Mouse (Mus musculus) limb, embryonic 14.5 days (tissue): ENCODE measurements around the gene Klhdc7a. TPM values are rescaled to one million over a fixed set of nuclear protein-coding genes. Genes with fewer than 3 reads are reported as not detected.
"Not testable (repeated sequence)": the region's sequence is repeated elsewhere in the genome, so short reads cannot be mapped to it uniquely, and the experiment has no call there.

ENCODE experiments used
- ATAC-seq: fragments of 200-750 bp; cut with Nextera tagmentation; 2 replicates; pipeline ENCODE4 v1.8.0; 2017; ENCODE audit warnings: low read depth, moderate number of reproducible peaks, moderate TSS enrichment; ENCODE audit not compliant: low FRiP score
- DNase-seq: peaks from one replicate; pipeline ENCODE4 v3.0.0-alpha.2; 2015; ENCODE audit warnings: low spot score
- H3K27ac ChIP-seq: fragments of 300-500 bp; sonication (generic); replicated peaks from 2 replicates; pipeline ENCODE4 v1.5.1; 2014; ENCODE audit warnings: low read depth, mild to moderate bottlenecking, low read length, moderate library complexity, mixed read lengths
- H3K27me3 ChIP-seq: fragments of 300-500 bp; sonication (generic); 2 replicates; pipeline ENCODE4 v1.6.1; 2014; ENCODE audit warnings: low read length, mixed read lengths; ENCODE audit not compliant: control insufficient read depth, insufficient read depth
- H3K36me3 ChIP-seq: fragments of 300-500 bp; sonication (generic); 2 replicates; pipeline ENCODE4 v1.6.1; 2014; ENCODE audit warnings: mild to moderate bottlenecking, low read length, moderate library complexity, mixed read lengths; ENCODE audit not compliant: control insufficient read depth, insufficient read depth
- H3K4me1 ChIP-seq: fragments of 300-500 bp; sonication (generic); 2 replicates; pipeline ENCODE4 v1.6.1; 2014; ENCODE audit warnings: antibody characterized with exemption, low read length, mixed read lengths; ENCODE audit not compliant: control insufficient read depth, insufficient read depth
- H3K4me2 ChIP-seq: fragments of 300-500 bp; sonication (generic); replicated peaks from 2 replicates; pipeline ENCODE4 v1.6.1; 2014; ENCODE audit warnings: low read depth, mild to moderate bottlenecking, low read length, moderate library complexity; ENCODE audit not compliant: severe bottlenecking
- H3K4me3 ChIP-seq: fragments of 300-500 bp; sonication (generic); replicated peaks from 2 replicates; pipeline ENCODE4 v1.5.1; 2014; ENCODE audit warnings: low read length
- H3K9ac ChIP-seq: fragments of 300-500 bp; sonication (generic); 2 replicates; pipeline ENCODE4 v1.6.1; 2014; ENCODE audit warnings: mild to moderate bottlenecking, low read depth, low read length, moderate library complexity; ENCODE audit not compliant: severe bottlenecking
- H3K9me3 ChIP-seq: fragments of 300-500 bp; sonication (generic); 2 replicates; pipeline ENCODE4 v1.6.1; 2016; ENCODE audit warnings: low read length; ENCODE audit not compliant: control insufficient read depth
- POLR2A ChIP-seq: fragments of 200-500 bp; IDR thresholded peaks from 2 replicates; pipeline ENCODE4 v1.8.0; 2012; ENCODE audit warnings: inconsistent platforms, mild to moderate bottlenecking, moderate library complexity, borderline replicate concordance; ENCODE audit not compliant: insufficient read depth, insufficient read length; ENCODE audit errors: extremely low read depth
- WGBS: fragments of 180-500 bp; shearing (Covaris S2); extraction: QIAGEN DNeasy Blood & Tissue Kit; methylation state at CpG from one replicate; pipeline ENCODE4 v1.1.7; 2014; 5-methylcytosine and 5-hydroxymethylcytosine counted together
- polyA plus RNA-seq, 2 experiments: library from polyadenylated mRNA; depleted of rRNA in 1 of 2; stranded (reverse) in 1 of 2; unstranded in 1 of 2; fragments of >200 nt; fragmentation: Nextera tagmentation in 1 of 2; extraction: Ambion mirVana in 1 of 2; gene quantifications; 2 replicates each; pipeline versions ENCODE4 v1.2.1 to v1.2.3; 2012 to 2014

Klhdc7a gene
- polyA plus RNA-seq, 2 experiments: 0.04 TPM

DNA sequence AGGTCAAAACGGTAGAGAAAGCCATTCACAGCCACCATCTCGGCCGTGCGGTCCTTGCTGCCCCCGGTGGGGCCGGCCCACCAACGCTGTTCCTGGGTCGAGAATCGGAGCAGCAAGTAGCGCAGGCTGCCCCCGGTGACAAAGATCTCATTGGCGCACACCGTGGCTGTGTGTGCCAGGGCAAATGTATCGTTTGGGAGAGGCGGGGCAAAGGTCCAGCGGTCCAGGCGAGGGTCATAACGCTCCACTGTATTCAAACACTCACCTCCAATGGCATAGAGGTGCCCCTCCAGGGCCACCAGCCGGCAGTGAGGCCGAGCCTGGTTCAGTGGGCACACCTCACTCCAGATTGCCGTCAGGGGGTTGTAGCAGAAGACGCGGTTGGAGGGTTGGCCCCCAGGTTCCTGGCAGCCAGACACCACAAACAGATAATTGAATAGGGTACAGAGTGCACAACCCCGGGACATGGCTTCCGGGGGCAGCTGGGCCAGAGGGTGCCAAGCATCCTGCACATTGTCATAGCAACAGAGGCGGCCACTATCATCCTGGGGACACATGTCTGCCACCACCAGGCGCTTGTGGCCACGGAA, 2.1 kb downstream of the Klhdc7a start:
- Histone ChIP-seq H3K9me3 (no peaks in the 10 kb centered on the region), H3K9ac (no peak overlapping the region), H3K27me3 (no peaks in the 10 kb centered on the region), H3K4me2 (no peak overlapping the region), H3K36me3 (no peaks in the 10 kb centered on the region), H3K4me3 (no peak overlapping the region), H3K27ac (no peak overlapping the region), H3K4me1 (peaks cover 4% of the 10 kb centered on the region)
- ATAC-seq (no peak), DNase-seq (no peak)
- WGBS: 93% methylated on average over 26 of the region's 28 CpGs
- no peak for TF ChIP-seq POLR2A

DNA sequence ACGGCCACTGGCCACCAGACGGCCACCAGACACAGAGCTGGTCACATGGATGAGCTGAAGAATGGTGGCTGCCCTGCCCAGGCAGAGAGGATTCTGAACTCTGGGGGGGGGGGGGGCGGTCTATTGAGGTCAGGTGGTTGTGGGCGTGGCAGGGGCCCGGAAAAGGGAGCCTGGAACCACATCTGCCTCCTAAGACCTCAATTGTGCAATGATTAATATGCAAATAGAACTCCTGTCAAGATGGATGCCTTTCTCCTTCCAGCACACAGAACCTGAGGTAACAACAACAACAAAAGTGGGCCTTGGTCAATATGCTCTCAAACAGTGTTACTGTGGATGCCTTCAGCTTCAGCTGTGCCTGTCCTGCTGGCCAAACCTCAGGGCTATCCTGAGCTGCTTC, 3.4 kb downstream of the Klhdc7a start:
- H3K27me3 ChIP-seq: no peaks in the 10 kb centered on the region
- H3K9me3 ChIP-seq: no peaks in the 10 kb centered on the region
- TF ChIP-seq POLR2A: no peak
- WGBS: 74% methylated on average over 2 of the region's 5 CpGs
- H3K9ac ChIP-seq: no peak overlapping the region
- no peak for DNase-seq
- H3K4me3 ChIP-seq: no peak overlapping the region
- H3K4me1 ChIP-seq: peaks cover 4% of the 10 kb centered on the region
- no peak for ATAC-seq
- no peak overlapping the region for H3K4me2 ChIP-seq
- no peak overlapping the region for H3K27ac ChIP-seq
- no peaks in the 10 kb centered on the region for H3K36me3 ChIP-seq

DNA sequence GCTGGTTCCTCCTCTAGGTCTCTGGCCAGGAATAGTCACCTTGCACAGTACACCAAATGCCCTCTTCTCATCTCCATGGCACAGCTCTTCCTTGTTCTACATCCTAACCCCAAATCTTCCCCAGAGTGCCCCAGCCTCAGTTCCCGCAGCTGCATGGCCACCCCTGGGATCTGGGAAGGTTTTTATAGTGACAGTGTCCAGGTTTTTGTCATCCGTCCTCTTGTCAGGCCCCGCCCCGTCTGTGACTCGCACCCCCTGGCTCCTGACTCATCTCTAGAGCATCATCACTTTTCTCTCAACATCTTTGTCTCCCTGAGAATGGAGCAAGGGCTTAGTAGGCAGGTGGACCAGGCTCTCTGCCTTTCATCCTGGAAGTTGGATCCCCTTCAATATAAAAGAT, 3.9 kb downstream of the Klhdc7a start:
- WGBS: 86% methylated on average over 5 of the region's 5 CpGs
- no peak overlapping the region for H3K4me3 ChIP-seq
- no peak for TF ChIP-seq POLR2A
- H3K27ac ChIP-seq: no peak overlapping the region
- peaks cover 4% of the 10 kb centered on the region for H3K4me1 ChIP-seq
- DNase-seq (no peak), ATAC-seq (no peak)
- no peaks in the 10 kb centered on the region for H3K27me3 ChIP-seq
- no peaks in the 10 kb centered on the region for H3K9me3 ChIP-seq
- no peak overlapping the region for H3K4me2 ChIP-seq
- no peaks in the 10 kb centered on the region for H3K36me3 ChIP-seq
- H3K9ac ChIP-seq: no peak overlapping the region

DNA sequence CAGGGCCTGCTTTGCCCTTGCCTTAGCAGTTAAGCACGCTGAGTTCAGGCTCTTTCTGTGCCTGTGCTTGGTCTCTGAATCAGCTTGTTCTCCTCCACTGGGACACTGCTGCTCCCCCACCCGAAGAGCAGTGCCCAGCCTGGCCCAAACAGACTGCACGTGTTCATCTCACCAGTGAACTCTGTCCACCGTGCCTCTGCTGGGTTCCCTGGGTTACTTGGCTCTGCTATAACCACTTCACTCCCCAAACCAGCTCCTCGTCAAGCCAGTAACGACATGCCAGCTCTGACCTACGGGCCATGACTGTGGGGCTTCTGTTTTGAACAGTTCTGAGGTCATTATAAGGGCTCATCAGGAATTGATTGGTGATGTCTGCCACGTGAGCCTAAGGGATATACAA, 4.8 kb downstream of the Klhdc7a start:
- peaks cover 4% of the 10 kb centered on the region for H3K4me1 ChIP-seq
- no peak for DNase-seq
- no peak overlapping the region for H3K4me2 ChIP-seq
- H3K9ac ChIP-seq: no peak overlapping the region
- H3K36me3 ChIP-seq: no peaks in the 10 kb centered on the region
- TF ChIP-seq POLR2A: no peak
- ATAC-seq: no peak
- H3K27ac ChIP-seq: no peak overlapping the region
- no peaks in the 10 kb centered on the region for H3K27me3 ChIP-seq
- H3K9me3 ChIP-seq: no peaks in the 10 kb centered on the region
- H3K4me3 ChIP-seq: no peak overlapping the region
- WGBS: 49% methylated on average over 8 of the region's 8 CpGs

DNA sequence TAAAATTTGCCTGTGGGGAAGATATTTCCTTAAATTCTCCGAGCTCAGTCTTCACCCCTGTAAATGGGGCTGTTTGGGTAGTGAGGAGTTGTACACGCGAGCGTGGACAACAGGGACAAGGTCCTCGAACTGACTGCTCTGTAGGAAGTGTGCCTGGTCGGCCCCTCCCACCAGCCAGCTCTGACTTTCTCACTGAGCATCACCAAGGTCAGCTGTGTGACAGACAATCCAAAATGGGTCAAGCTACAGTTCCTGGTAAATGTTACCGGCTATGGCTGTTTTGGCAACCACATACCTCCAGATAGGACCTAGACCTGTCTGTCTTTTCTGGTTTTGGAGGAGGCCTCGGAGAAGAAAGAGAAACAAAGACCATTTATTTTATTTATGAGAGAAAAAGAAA, 6.0 kb downstream of the Klhdc7a start:
- DNase-seq (no peak), ATAC-seq (no peak)
- H3K27ac ChIP-seq: no peak overlapping the region
- H3K36me3 ChIP-seq: no peaks in the 10 kb centered on the region
- no peak overlapping the region for H3K4me2 ChIP-seq
- no peaks in the 10 kb centered on the region for H3K9me3 ChIP-seq
- H3K9ac ChIP-seq: no peak overlapping the region
- no peaks in the 10 kb centered on the region for H3K27me3 ChIP-seq
- 93% methylated on average over 8 of the region's 8 CpGs for WGBS
- H3K4me1 ChIP-seq: no peaks in the 10 kb centered on the region
- no peak overlapping the region for H3K4me3 ChIP-seq
- TF ChIP-seq POLR2A: no peak

DNA sequence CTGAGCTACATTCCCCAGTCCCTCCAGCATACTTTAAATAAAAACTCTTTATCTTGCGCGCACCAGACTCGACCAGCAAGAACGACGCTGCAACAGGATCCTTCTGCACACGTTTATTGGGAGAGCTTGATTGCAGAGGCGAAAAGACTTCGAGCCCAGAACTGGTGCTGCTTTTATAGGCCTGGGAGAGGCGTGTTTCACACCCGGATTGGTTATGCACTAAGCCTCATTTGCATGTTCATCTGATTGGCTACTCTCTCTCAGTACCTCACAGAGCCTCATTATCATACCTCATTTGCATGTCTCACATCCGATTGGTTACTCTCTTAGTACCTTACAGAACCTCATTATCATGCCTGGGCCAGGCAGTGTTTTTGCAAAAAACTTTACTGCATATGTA, 6.5 kb downstream of the Klhdc7a start:
- 87% methylated on average over 11 of the region's 11 CpGs for WGBS

More for the DNA sequence above, 6.5 kb downstream of the Klhdc7a start:
- not testable (repeated sequence) for H3K4me1 ChIP-seq, H3K27me3 ChIP-seq, H3K4me2 ChIP-seq, H3K4me3 ChIP-seq, H3K9me3 ChIP-seq, H3K36me3 ChIP-seq, H3K9ac ChIP-seq, H3K27ac ChIP-seq, ATAC-seq, DNase-seq
